Mouse (Mus musculus): ENCODE data around the gene Qrich2. TPM values are rescaled to one million over a fixed set of nuclear protein-coding genes. Genes with fewer than 3 reads are reported as not detected.
A peak's percentile ranks its signal among the peaks of the same experiment; 100 is the strongest.
"Not testable (repeated sequence)": the region's sequence is repeated elsewhere in the genome, so short reads cannot be mapped to it uniquely, and the experiment has no call there.

The Qrich2 gene
- polyA plus RNA-seq, 1 experiment from 2014 or later: 0.14 TPM

DNA sequence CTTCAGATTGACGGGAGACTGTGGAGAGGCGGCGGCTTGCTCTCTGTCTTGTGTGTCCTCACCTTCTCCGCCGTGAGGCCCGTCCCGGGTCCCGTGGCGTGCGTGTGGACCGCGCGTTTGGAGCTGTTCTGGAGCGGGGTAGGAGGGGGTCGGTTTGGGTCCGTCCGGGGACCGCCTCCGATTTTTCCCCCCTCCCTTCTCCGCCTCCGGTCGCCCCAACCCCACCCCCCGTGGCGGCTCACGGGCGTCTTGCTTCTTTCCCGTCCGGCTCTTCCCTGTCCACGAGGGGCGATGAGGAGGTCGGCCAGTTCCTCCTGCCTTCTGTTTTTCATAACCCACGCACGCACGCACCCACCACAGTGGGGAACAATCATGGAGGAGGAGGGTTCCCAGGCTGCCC is 32.6 kb upstream of the Qrich2 start:
- no peak for TF ChIP-seq CTCF (IDR thresholded peaks at IDR 0.05; ENCODE audit: low read depth)
- Histone ChIP-seq H3K36me3 (ENCODE audit: control insufficient read depth, insufficient read depth) (no peaks in the 10 kb centered on the region), H3K27ac (ENCODE audit: low read depth, low read length) (no peak overlapping the region), H3K27me3 (replicated peaks; ENCODE audit: control insufficient read depth, insufficient read depth, low read length) (no peaks in the 10 kb centered on the region), H3K4me1 (replicated peaks; ENCODE audit: control insufficient read depth, insufficient read depth, low read length) (no peaks in the 10 kb centered on the region), H3K9ac (ENCODE audit: low read depth, low read length) (no peak overlapping the region), H3K9me3 (ENCODE audit: control insufficient read depth) (no peaks in the 10 kb centered on the region), H3K4me3 (ENCODE audit: low read depth, low read length) (peak overlapping the region; percentile 17; the same call in 1 of the 2 replicates), H3K4me2 (replicated peaks; ENCODE audit: low read depth) (peak overlapping the region; percentile 58)
- 24% methylated on average over 34 of the region's 34 CpGs for WGBS
- no peak for ATAC-seq

- no peak for ATAC-seq
- H3K9ac ChIP-seq (ENCODE audit: low read depth, low read length): no peak overlapping the region
- 71% methylated on average over 4 of the region's 4 CpGs for WGBS
- H3K4me3 ChIP-seq (ENCODE audit: low read depth, low read length): no peak overlapping the region
- H3K9me3 ChIP-seq (ENCODE audit: control insufficient read depth): no peaks in the 10 kb centered on the region
- no peak overlapping the region for H3K27ac ChIP-seq (ENCODE audit: low read depth, low read length)
- H3K36me3 ChIP-seq (ENCODE audit: control insufficient read depth, insufficient read depth): no peaks in the 10 kb centered on the region
- TF ChIP-seq CTCF (IDR thresholded peaks at IDR 0.05; ENCODE audit: low read depth): no peak
- no peak overlapping the region for H3K4me2 ChIP-seq (replicated peaks; ENCODE audit: low read depth)
- no peaks in the 10 kb centered on the region for H3K27me3 ChIP-seq (replicated peaks; ENCODE audit: control insufficient read depth, insufficient read depth, low read length)
- no peaks in the 10 kb centered on the region for H3K4me1 ChIP-seq (replicated peaks; ENCODE audit: control insufficient read depth, insufficient read depth, low read length)
Observed at GRCm38 (mm10) chr11:116497313-116497712, 31.3 kb upstream of the Qrich2 start.

- Histone ChIP-seq H3K9me3 (ENCODE audit: control insufficient read depth) (no peaks in the 10 kb centered on the region), H3K27ac (ENCODE audit: low read depth, low read length) (peak overlapping the region; percentile 70), H3K4me3 (ENCODE audit: low read depth, low read length) (no peak overlapping the region), H3K4me2 (replicated peaks; ENCODE audit: low read depth) (no peak overlapping the region), H3K27me3 (replicated peaks; ENCODE audit: control insufficient read depth, insufficient read depth, low read length) (no peaks in the 10 kb centered on the region), H3K36me3 (ENCODE audit: control insufficient read depth, insufficient read depth) (no peaks in the 10 kb centered on the region), H3K4me1 (replicated peaks; ENCODE audit: control insufficient read depth, insufficient read depth, low read length) (no peaks in the 10 kb centered on the region), H3K9ac (ENCODE audit: low read depth, low read length) (no peak overlapping the region)
- no peak for TF ChIP-seq CTCF (IDR thresholded peaks at IDR 0.05; ENCODE audit: low read depth)
- 45% methylated on average over 13 of the region's 13 CpGs for WGBS
- ATAC-seq: no peak
Observed at GRCm38 (mm10) chr11:116494474-116495174, 28.6 kb upstream of the Qrich2 start.

GRCm38 (mm10) chr11:116493795-116494252 is 27.8 kb upstream of the Qrich2 start, which contains the start of gene Prpsap1:
Prpsap1 (minus strand) TSS chr11:116494202.
- H3K4me1 ChIP-seq (replicated peaks; ENCODE audit: control insufficient read depth, insufficient read depth, low read length): no peaks in the 10 kb centered on the region
- WGBS: 28% methylated on average over 4 of the region's 4 CpGs
- ATAC-seq: no peak
- H3K27me3 ChIP-seq (replicated peaks; ENCODE audit: control insufficient read depth, insufficient read depth, low read length): no peaks in the 10 kb centered on the region
- no peaks in the 10 kb centered on the region for H3K9me3 ChIP-seq (ENCODE audit: control insufficient read depth)
- no peak within 1 kb of the TSS for H3K4me3 ChIP-seq (ENCODE audit: low read depth, low read length)
- no peaks in the 10 kb centered on the region for H3K36me3 ChIP-seq (ENCODE audit: control insufficient read depth, insufficient read depth)
- H3K27ac ChIP-seq (ENCODE audit: low read depth, low read length): peak within 1 kb of the TSS; percentile 70
- H3K9ac ChIP-seq (ENCODE audit: low read depth, low read length): no peak within 1 kb of the TSS
- peak; percentile 89 for TF ChIP-seq CTCF (IDR thresholded peaks at IDR 0.05; ENCODE audit: low read depth)
- peak within 1 kb of the TSS; percentile 24 for H3K4me2 ChIP-seq (replicated peaks; ENCODE audit: low read depth)

GRCm38 (mm10) chr11:116493191-116493590 is 27.1 kb upstream of the Qrich2 start:
- no peaks in the 10 kb centered on the region for H3K27me3 ChIP-seq (replicated peaks; ENCODE audit: control insufficient read depth, insufficient read depth, low read length)
- 32% methylated on average over 5 of the region's 5 CpGs for WGBS
- no peak overlapping the region for H3K9ac ChIP-seq (ENCODE audit: low read depth, low read length)
- H3K36me3 ChIP-seq (ENCODE audit: control insufficient read depth, insufficient read depth): no peaks in the 10 kb centered on the region
- H3K27ac ChIP-seq (ENCODE audit: low read depth, low read length): peak overlapping the region; percentile 46
- H3K9me3 ChIP-seq (ENCODE audit: control insufficient read depth): no peaks in the 10 kb centered on the region
- H3K4me3 ChIP-seq (ENCODE audit: low read depth, low read length): no peak overlapping the region
- TF ChIP-seq CTCF (IDR thresholded peaks at IDR 0.05; ENCODE audit: low read depth): no peak
- peak overlapping the region; percentile 24 for H3K4me2 ChIP-seq (replicated peaks; ENCODE audit: low read depth)
- H3K4me1 ChIP-seq (replicated peaks; ENCODE audit: control insufficient read depth, insufficient read depth, low read length): no peaks in the 10 kb centered on the region
- ATAC-seq: no peak

- H3K27ac ChIP-seq (ENCODE audit: low read depth, low read length); H3K4me1 ChIP-seq (replicated peaks; ENCODE audit: control insufficient read depth, insufficient read depth, low read length); H3K4me3 ChIP-seq (ENCODE audit: low read depth, low read length); H3K9ac ChIP-seq (ENCODE audit: low read depth, low read length); H3K36me3 ChIP-seq (ENCODE audit: control insufficient read depth, insufficient read depth); H3K9me3 ChIP-seq (ENCODE audit: control insufficient read depth); H3K4me2 ChIP-seq (replicated peaks; ENCODE audit: low read depth); ATAC-seq; H3K27me3 ChIP-seq (replicated peaks; ENCODE audit: control insufficient read depth, insufficient read depth, low read length): not testable (repeated sequence)
- 93% methylated on average over 1 of the region's 1 CpGs for WGBS
Observed at GRCm38 (mm10) chr11:116492507-116492906, 26.5 kb upstream of the Qrich2 start.
